ENCODE assay signal across 8 mouse cellular contexts in the genomic region with DNA sequence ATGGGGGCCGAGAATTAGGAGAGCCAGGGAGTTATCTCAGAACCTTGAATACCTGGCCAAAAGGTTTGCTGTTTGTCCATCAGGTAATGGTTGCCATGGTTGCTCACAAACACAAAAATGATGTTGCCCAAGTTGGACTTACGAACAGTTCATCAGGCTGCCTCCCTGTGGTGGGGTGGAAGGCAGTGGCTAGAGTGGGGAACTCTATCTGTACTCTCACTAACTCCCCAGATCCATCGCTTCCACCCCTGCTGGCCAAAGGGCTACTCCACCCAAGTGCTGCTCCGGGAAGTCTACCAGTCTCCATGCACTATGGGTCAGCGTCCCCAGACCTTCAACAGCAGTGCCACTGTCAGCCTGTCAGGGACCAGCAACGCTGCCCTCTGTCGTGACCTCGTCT. TPM values are rescaled to one million over a fixed set of nuclear protein-coding genes. Genes with fewer than 3 reads are reported as not detected.
DNase-seq lines count a peak whose midpoint lies in the region; ATAC-seq and TF ChIP-seq lines count a peak whose summit lies in the region.

Gene Npdc1 (plus strand): TSS at position 301 of the 400 bp plus-strand sequence.

- no peaks in the 10 kb centered on the region for H3K9me3 ChIP-seq in kidney, postnatal 0 days (replicated peaks; ENCODE audit: low read length)
- H3K9me3 ChIP-seq in heart, embryonic 11.5 days (replicated peaks; ENCODE audit: control insufficient read depth, low read length), result no peaks in the 10 kb centered on the region

- no peak within 1 kb of the TSS for H3K4me3 ChIP-seq in kidney, postnatal 0 days (replicated peaks; ENCODE audit: low read depth, low read length)
- H3K4me3 ChIP-seq in cortical plate, adult 2 months (ENCODE audit: insufficient read depth, low read length), result no peak within 1 kb of the TSS
- H3K4me3 ChIP-seq in heart, embryonic 11.5 days (ENCODE audit: low read depth, low read length), result no peak within 1 kb of the TSS

- WGBS in kidney, postnatal 0 days, result 68% methylated on average over 8 of the region's 8 CpGs
- WGBS in heart, embryonic 11.5 days (ENCODE audit: insufficient replicate concordance), result 63% methylated on average over 8 of the region's 8 CpGs

- 0 out of 2 replicates have a peak, but pooled peaks cover 12% of the 10 kb centered on the region for H3K4me1 ChIP-seq in kidney, postnatal 0 days (replicated peaks; ENCODE audit: insufficient read depth, low read length)
- no peaks in the 10 kb centered on the region; the same call in 1 of the 2 replicates for H3K4me1 ChIP-seq in cortical plate, adult 2 months (ENCODE audit: control insufficient read depth, insufficient read depth, low read length)
- H3K4me1 ChIP-seq in heart, embryonic 11.5 days (ENCODE audit: control insufficient read depth, insufficient read depth, low read length), result peaks cover 4% of the 10 kb centered on the region; the same call in 1 of the 2 replicates

- no peak for DNase-seq in kidney, postnatal 0 days (ENCODE audit: low spot score)
- DNase-seq in kidney, postnatal 36 days, result no peak
- no peak for DNase-seq in left cerebral cortex, adult 8-10 months (ENCODE audit: low spot score in 2 of 2)
- DNase-seq in ovary, adult 18-20 months (ENCODE audit: low spot score), result no peak
- DNase-seq in cerebellum, adult 11 months, result no peak
- no peak for DNase-seq in lung, postnatal 4 days

- no peak for ATAC-seq in kidney, postnatal 0 days (replicated peaks; ENCODE audit: low FRiP score, low read depth)
- no peak for ATAC-seq in heart, embryonic 11.5 days (replicated peaks; ENCODE audit: insufficient number of reproducible peaks, low FRiP score, low TSS enrichment)

- TF ChIP-seq POLR2A in cortical plate, adult 2 months (IDR thresholded peaks at IDR 0.05; ENCODE audit: extremely low read depth, insufficient read depth, low read length), result no peak

- H3K27ac ChIP-seq in kidney, postnatal 0 days, result no peak within 1 kb of the TSS
- no peak within 1 kb of the TSS for H3K27ac ChIP-seq in cortical plate, adult 2 months (ENCODE audit: insufficient read depth, low read length)
- no peak within 1 kb of the TSS for H3K27ac ChIP-seq in heart, embryonic 11.5 days (ENCODE audit: low read depth, low read length)

- H3K27me3 ChIP-seq in kidney, postnatal 0 days (ENCODE audit: insufficient read depth, low read length), result 0 out of 2 replicates have a peak, but pooled peaks cover 8% of the 10 kb centered on the region
- H3K27me3 ChIP-seq in heart, embryonic 11.5 days (ENCODE audit: control insufficient read depth, insufficient read depth, low read length), result peaks cover 97% of the 10 kb centered on the region

- H3K4me2 ChIP-seq in kidney, postnatal 0 days (ENCODE audit: low read length), result no peak within 1 kb of the TSS
- H3K4me2 ChIP-seq in heart, embryonic 11.5 days, result no peak within 1 kb of the TSS

- TF ChIP-seq CTCF in kidney, postnatal 0 days (IDR thresholded peaks at IDR 0.05; ENCODE audit: low read depth), result no peak
- TF ChIP-seq CTCF in cortical plate, adult 2 months (IDR thresholded peaks at IDR 0.05; ENCODE audit: extremely low read depth, insufficient read depth, low read length), result no peak

- H3K9ac ChIP-seq in kidney, postnatal 0 days (ENCODE audit: low read depth, low read length), result no peak within 1 kb of the TSS
- no peak within 1 kb of the TSS for H3K9ac ChIP-seq in heart, embryonic 11.5 days (ENCODE audit: low read depth, low read length)

- H3K36me3 ChIP-seq in kidney, postnatal 0 days (ENCODE audit: insufficient read depth, low read length), result no peaks in the 10 kb centered on the region
- H3K36me3 ChIP-seq in heart, embryonic 11.5 days (ENCODE audit: control insufficient read depth, insufficient read depth, low read length), result no peaks in the 10 kb centered on the region

RNA-seq across cellular contexts. Expression of gene Npdc1, which starts in this region (rescaled TPM):
- 43.9 and 49.9 TPM in 2 replicates for polyA plus RNA-seq in kidney, postnatal 0 days (2015; fragmentation: Nextera tagmentation; extraction: Ambion mirVana)
- polyA plus RNA-seq in cortical plate, adult 2 months (2012; rRNA removed), result 435 and 468 TPM in 2 replicates
- polyA plus RNA-seq in heart, embryonic 11.5 days (2014; fragmentation: Nextera tagmentation; extraction: Ambion mirVana), result 16.8 and 18.9 TPM in 2 replicates
- total RNA-seq in left cerebral cortex, adult 8-10 months (2022), result 100 to 1,000 TPM; 307 to 332 (median 316) TPM
